9 mouse cellular contexts compared by ENCODE assay signal in the genomic region with DNA sequence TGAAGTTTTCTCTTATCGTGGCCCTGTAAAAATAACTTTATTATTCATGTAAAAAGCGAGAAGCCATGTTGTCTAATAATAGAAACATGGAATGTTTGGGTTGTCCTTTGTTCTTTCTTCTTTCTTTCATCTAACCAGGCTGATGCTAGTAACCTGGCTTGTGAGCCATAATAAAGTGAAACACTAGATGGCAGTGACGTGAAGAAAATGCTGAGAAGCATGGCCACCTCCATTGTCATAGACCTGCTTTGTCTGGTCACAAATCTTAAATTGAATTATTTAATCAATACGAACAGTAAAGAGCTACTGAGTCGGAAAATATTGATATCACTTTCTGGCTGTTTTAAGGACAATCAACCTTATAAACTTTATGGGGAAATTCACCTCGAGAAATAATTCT.
DNase-seq lines count a peak whose midpoint lies in the region; ATAC-seq lines count a peak whose summit lies in the region.
"Had no signal": no experiment of that assay in that cellular context is flagged by ENCODE, and none has a peak within 500 bp of the region (broad histone marks: within the 10 kb centered on the region; RNA-seq: fewer than 3 reads in every experiment).

No protein-coding gene starts in this region.

- peak; percentile 70 for ATAC-seq in forebrain, embryonic 11.5 days (replicated peaks; ENCODE audit: low FRiP score)
- ATAC-seq in granulocyte monocyte progenitor cell, adult 5-6 weeks (replicated peaks; ENCODE audit: poor library complexity, severe bottlenecking): peak; percentile 52; the same call in 1 of the 2 replicates
- peak; percentile 67 for ATAC-seq in neural tube, embryonic 11.5 days (ENCODE audit: insufficient read depth, low FRiP score, low TSS enrichment)

- DNase-seq in forebrain, embryonic 11.5 days (ENCODE audit: low spot score): no peak
- DNase-seq in forebrain, embryonic 10.5 days (ENCODE audit: extremely low spot score, low spot score): no peak
- DNase-seq in 416B (ENCODE audit: low read depth): peak; percentile 35
- peak; percentile 67 for DNase-seq in cerebellum, adult 9-10 months
- DNase-seq in left cerebral cortex, adult 18-20 months (ENCODE audit: low spot score in 2 of 2): peak; percentile 53 to 59
- peak; percentile 54 for DNase-seq in neural tube, embryonic 11.5 days (ENCODE audit: low spot score)
- DNase-seq in spleen, postnatal 4 days (ENCODE audit: low spot score in 2 of 2): no peak

- WGBS in forebrain, embryonic 11.5 days: 36% methylated on average over 6 of the region's 6 CpGs
- WGBS in forebrain, embryonic 10.5 days: 45% methylated on average over 6 of the region's 6 CpGs
- WGBS in neural tube, embryonic 11.5 days: 37% methylated on average over 6 of the region's 6 CpGs

- H3K4me3 ChIP-seq in forebrain, embryonic 11.5 days (ENCODE audit: low read depth, low read length): no peak overlapping the region
- H3K4me3 ChIP-seq in forebrain, embryonic 10.5 days: no peak overlapping the region
- H3K4me3 ChIP-seq in neural tube, embryonic 11.5 days (ENCODE audit: low read depth, low read length): no peak overlapping the region
- H3K4me3 ChIP-seq: erythroblast, embryonic 14.5 days had no signal

- H3K9ac ChIP-seq in forebrain, embryonic 11.5 days (ENCODE audit: low read length): no peak overlapping the region
- H3K9ac ChIP-seq in neural tube, embryonic 11.5 days (ENCODE audit: low read length): no peak overlapping the region

- H3K4me2 ChIP-seq in forebrain, embryonic 11.5 days (ENCODE audit: low read depth, low read length, severe bottlenecking): no peak overlapping the region
- no peak overlapping the region for H3K4me2 ChIP-seq in neural tube, embryonic 11.5 days (ENCODE audit: low read depth)

- no peaks in the 10 kb centered on the region for H3K36me3 ChIP-seq in forebrain, embryonic 11.5 days (ENCODE audit: control insufficient read depth, insufficient read depth, low read length)
- no peaks in the 10 kb centered on the region for H3K36me3 ChIP-seq in forebrain, embryonic 10.5 days (replicated peaks)
- H3K36me3 ChIP-seq in neural tube, embryonic 11.5 days (ENCODE audit: control insufficient read depth, insufficient read depth, low read length): no peaks in the 10 kb centered on the region

- no peaks in the 10 kb centered on the region for H3K27me3 ChIP-seq in forebrain, embryonic 11.5 days (ENCODE audit: control insufficient read depth, insufficient read depth, low read length)
- no peaks in the 10 kb centered on the region for H3K27me3 ChIP-seq in forebrain, embryonic 10.5 days (ENCODE audit: poor library complexity, severe bottlenecking)
- H3K27me3 ChIP-seq in neural tube, embryonic 11.5 days (ENCODE audit: control insufficient read depth, insufficient read depth, low read length): no peaks in the 10 kb centered on the region

- H3K9me3 ChIP-seq in forebrain, embryonic 11.5 days (ENCODE audit: control insufficient read depth, low read length): no peaks in the 10 kb centered on the region
- no peaks in the 10 kb centered on the region for H3K9me3 ChIP-seq in forebrain, embryonic 10.5 days
- H3K9me3 ChIP-seq in neural tube, embryonic 11.5 days (ENCODE audit: control insufficient read depth, low read length): no peaks in the 10 kb centered on the region

- no peak overlapping the region for H3K27ac ChIP-seq in forebrain, embryonic 11.5 days (ENCODE audit: low read depth, low read length)
- H3K27ac ChIP-seq in forebrain, embryonic 10.5 days: no peak overlapping the region
- H3K27ac ChIP-seq in neural tube, embryonic 11.5 days (ENCODE audit: low read depth, low read length): no peak overlapping the region

- H3K4me1 ChIP-seq in forebrain, embryonic 11.5 days (replicated peaks; ENCODE audit: control insufficient read depth, insufficient read depth, low read length): no peaks in the 10 kb centered on the region
- no peaks in the 10 kb centered on the region; the same call in 1 of the 2 replicates for H3K4me1 ChIP-seq in forebrain, embryonic 10.5 days
- no peaks in the 10 kb centered on the region for H3K4me1 ChIP-seq in neural tube, embryonic 11.5 days (ENCODE audit: control insufficient read depth, insufficient read depth, low read length)

Comparison
In these comparisons a context has a peak if more than half of its experiments do, and no peak if none do; other contexts are left out.
1. DNase-seq: peak in 416B (single experiment), cerebellum, adult 9-10 months (single experiment), left cerebral cortex, adult 18-20 months (2 of 2) and neural tube, embryonic 11.5 days (single experiment); none in forebrain, embryonic 11.5 days (single experiment), forebrain, embryonic 10.5 days (single experiment) and spleen, postnatal 4 days (0 of 2).
2. Peak in every context shown above with its lines, with median percentiles within 50 percentile points of each other: ATAC-seq.